Mouse (Mus musculus): ENCODE measurements at regions not wholly inside any gene's neighbourhood (a gene's known extent, or its start where the extent isn't known, plus 50 kb on each side); places are given as distances from the start of the nearest gene placed in this dataset.

- no peak for TF ChIP-seq CTCF (IDR thresholded peaks at IDR 0.05; ENCODE audit: control insufficient read depth, insufficient read depth, insufficient replicate concordance, low read depth, low read length)
- TF ChIP-seq POLR2A (IDR thresholded peaks at IDR 0.05; ENCODE audit: control insufficient read depth, low read depth, low read length) = no peak
- Histone ChIP-seq H3K4me3 (ENCODE audit: control insufficient read depth, low read depth, low read length) (no peak overlapping the region), H3K27me3 (ENCODE audit: control insufficient read depth, insufficient read depth, low read length) (no peaks in the 10 kb centered on the region), H3K27ac (ENCODE audit: control insufficient read depth, insufficient read depth, low read depth, low read length) (no peak overlapping the region), H3K4me1 (ENCODE audit: control insufficient read depth, insufficient read depth, low read length) (no peaks in the 10 kb centered on the region), H3K36me3 (ENCODE audit: control insufficient read depth, insufficient read depth, low read length) (no peaks in the 10 kb centered on the region)
Observed at GRCm38 (mm10) chr13:52116756-52117155, 270.3 kb downstream of the Gadd45g start.

GRCm38 (mm10) chr13:52120795-52121194 lies 274.3 kb downstream of the Gadd45g start:
- no peak overlapping the region for H3K4me3 ChIP-seq (ENCODE audit: control insufficient read depth, low read depth, low read length)
- no peak overlapping the region for H3K27ac ChIP-seq (ENCODE audit: control insufficient read depth, insufficient read depth, low read depth, low read length)
- H3K4me1 ChIP-seq (ENCODE audit: control insufficient read depth, insufficient read depth, low read length) = no peaks in the 10 kb centered on the region
- no peaks in the 10 kb centered on the region for H3K27me3 ChIP-seq (ENCODE audit: control insufficient read depth, insufficient read depth, low read length)
- no peak for TF ChIP-seq CTCF (IDR thresholded peaks at IDR 0.05; ENCODE audit: control insufficient read depth, insufficient read depth, insufficient replicate concordance, low read depth, low read length)
- TF ChIP-seq POLR2A (IDR thresholded peaks at IDR 0.05; ENCODE audit: control insufficient read depth, low read depth, low read length) = no peak
- H3K36me3 ChIP-seq (ENCODE audit: control insufficient read depth, insufficient read depth, low read length) = no peaks in the 10 kb centered on the region

- no peak for TF ChIP-seq CTCF (IDR thresholded peaks at IDR 0.05; ENCODE audit: control insufficient read depth, insufficient read depth, insufficient replicate concordance, low read depth, low read length)
- no peak for TF ChIP-seq POLR2A (IDR thresholded peaks at IDR 0.05; ENCODE audit: control insufficient read depth, low read depth, low read length)
- Histone ChIP-seq H3K4me3 (ENCODE audit: control insufficient read depth, low read depth, low read length) (no peak overlapping the region), H3K4me1 (ENCODE audit: control insufficient read depth, insufficient read depth, low read length) (no peaks in the 10 kb centered on the region), H3K27ac (ENCODE audit: control insufficient read depth, insufficient read depth, low read depth, low read length) (no peak overlapping the region), H3K36me3 (ENCODE audit: control insufficient read depth, insufficient read depth, low read length) (no peaks in the 10 kb centered on the region), H3K27me3 (ENCODE audit: control insufficient read depth, insufficient read depth, low read length) (no peaks in the 10 kb centered on the region)
Observed at GRCm38 (mm10) chr13:52125037-52125436, 278.6 kb downstream of the Gadd45g start.

- H3K27me3 ChIP-seq (ENCODE audit: control insufficient read depth, insufficient read depth, low read length) = no peaks in the 10 kb centered on the region
- H3K4me1 ChIP-seq (ENCODE audit: control insufficient read depth, insufficient read depth, low read length) = no peaks in the 10 kb centered on the region
- no peak overlapping the region for H3K4me3 ChIP-seq (ENCODE audit: control insufficient read depth, low read depth, low read length)
- no peaks in the 10 kb centered on the region for H3K36me3 ChIP-seq (ENCODE audit: control insufficient read depth, insufficient read depth, low read length)
- TF ChIP-seq POLR2A (IDR thresholded peaks at IDR 0.05; ENCODE audit: control insufficient read depth, low read depth, low read length) = no peak
- H3K27ac ChIP-seq (ENCODE audit: control insufficient read depth, insufficient read depth, low read depth, low read length) = no peak overlapping the region
Observed at GRCm38 (mm10) chr13:52127751-52128150, 281.3 kb downstream of the Gadd45g start.

GRCm38 (mm10) chr13:52129466-52129865 lies 283.0 kb downstream of the Gadd45g start:
- H3K27ac ChIP-seq (ENCODE audit: control insufficient read depth, insufficient read depth, low read depth, low read length) = no peak overlapping the region
- no peak overlapping the region for H3K4me3 ChIP-seq (ENCODE audit: control insufficient read depth, low read depth, low read length)
- TF ChIP-seq POLR2A (IDR thresholded peaks at IDR 0.05; ENCODE audit: control insufficient read depth, low read depth, low read length) (no peak), CTCF (IDR thresholded peaks at IDR 0.05; ENCODE audit: control insufficient read depth, insufficient read depth, insufficient replicate concordance, low read depth, low read length) (no peak)
- H3K36me3 ChIP-seq (ENCODE audit: control insufficient read depth, insufficient read depth, low read length) = no peaks in the 10 kb centered on the region
- no peaks in the 10 kb centered on the region for H3K4me1 ChIP-seq (ENCODE audit: control insufficient read depth, insufficient read depth, low read length)
- no peaks in the 10 kb centered on the region for H3K27me3 ChIP-seq (ENCODE audit: control insufficient read depth, insufficient read depth, low read length)

GRCm38 (mm10) chr13:52133202-52133601 lies 286.7 kb downstream of the Gadd45g start:
- H3K36me3 ChIP-seq (ENCODE audit: control insufficient read depth, insufficient read depth, low read length) = no peaks in the 10 kb centered on the region
- TF ChIP-seq CTCF (IDR thresholded peaks at IDR 0.05; ENCODE audit: control insufficient read depth, insufficient read depth, insufficient replicate concordance, low read depth, low read length) (no peak), POLR2A (IDR thresholded peaks at IDR 0.05; ENCODE audit: control insufficient read depth, low read depth, low read length) (no peak)
- H3K4me3 ChIP-seq (ENCODE audit: control insufficient read depth, low read depth, low read length) = no peak overlapping the region
- no peak overlapping the region for H3K27ac ChIP-seq (ENCODE audit: control insufficient read depth, insufficient read depth, low read depth, low read length)
- no peaks in the 10 kb centered on the region for H3K4me1 ChIP-seq (ENCODE audit: control insufficient read depth, insufficient read depth, low read length)
- no peaks in the 10 kb centered on the region for H3K27me3 ChIP-seq (ENCODE audit: control insufficient read depth, insufficient read depth, low read length)

GRCm38 (mm10) chr13:52138331-52138945 lies 292.0 kb downstream of the Gadd45g start:
- Histone ChIP-seq H3K4me3 (ENCODE audit: control insufficient read depth, low read depth, low read length) (no peak overlapping the region), H3K4me1 (ENCODE audit: control insufficient read depth, insufficient read depth, low read length) (no peaks in the 10 kb centered on the region), H3K27ac (ENCODE audit: control insufficient read depth, insufficient read depth, low read depth, low read length) (no peak overlapping the region), H3K27me3 (ENCODE audit: control insufficient read depth, insufficient read depth, low read length) (no peaks in the 10 kb centered on the region), H3K36me3 (ENCODE audit: control insufficient read depth, insufficient read depth, low read length) (no peaks in the 10 kb centered on the region)
- TF ChIP-seq POLR2A (IDR thresholded peaks at IDR 0.05; ENCODE audit: control insufficient read depth, low read depth, low read length) (no peak), CTCF (IDR thresholded peaks at IDR 0.05; ENCODE audit: control insufficient read depth, insufficient read depth, insufficient replicate concordance, low read depth, low read length) (no peak)
